Mouse (Mus musculus) midbrain, embryonic 11.5 days (tissue): ENCODE results near the gene Scfd2. TPM values are rescaled to one million over a fixed set of nuclear protein-coding genes. Genes with fewer than 3 reads are reported as not detected.

Experiments used
- ATAC-seq: fragments of 200-750 bp; cut with Nextera tagmentation; 2 replicates; pipeline ENCODE4 v1.8.0; 2017; ENCODE audit warnings: moderate TSS enrichment, moderate library complexity; ENCODE audit not compliant: low FRiP score
- DNase-seq: peaks from one replicate; pipeline ENCODE4 v3.0.0; 2015; ENCODE audit warnings: low spot score; ENCODE audit errors: missing footprints
- H3K27ac ChIP-seq: fragments of 300-500 bp; sonication (generic); 2 replicates; pipeline ENCODE4 v1.5.1; 2014; ENCODE audit warnings: low read depth, low read length
- H3K27me3 ChIP-seq: fragments of 300-500 bp; sonication (generic); 2 replicates; pipeline ENCODE4 v1.6.1; 2014; ENCODE audit warnings: mild to moderate bottlenecking, low read length, moderate library complexity, mixed read lengths; ENCODE audit not compliant: control insufficient read depth, insufficient read depth
- H3K36me3 ChIP-seq: fragments of 300-500 bp; sonication (generic); 2 replicates; pipeline ENCODE4 v1.6.1; 2014; ENCODE audit warnings: mild to moderate bottlenecking, low read length, moderate library complexity, mixed read lengths; ENCODE audit not compliant: control insufficient read depth, insufficient read depth
- H3K4me1 ChIP-seq: fragments of 300-500 bp; sonication (generic); 2 replicates; pipeline ENCODE4 v1.6.1; 2014; ENCODE audit warnings: low read length; ENCODE audit not compliant: control insufficient read depth, insufficient read depth
- H3K4me2 ChIP-seq: fragments of 300-500 bp; sonication (generic); 2 replicates; pipeline ENCODE4 v1.6.1; 2014; ENCODE audit warnings: mild to moderate bottlenecking, moderate library complexity
- H3K4me3 ChIP-seq: fragments of 300-500 bp; sonication (generic); 2 replicates; pipeline ENCODE4 v1.5.1; 2014; ENCODE audit warnings: low read depth, low read length
- H3K9ac ChIP-seq: fragments of 300-500 bp; sonication (generic); 2 replicates; pipeline ENCODE4 v1.6.1; 2014; ENCODE audit warnings: low read length
- H3K9me3 ChIP-seq: fragments of 300-500 bp; sonication (generic); 2 replicates; pipeline ENCODE4 v1.6.1; 2016; ENCODE audit warnings: low read length; ENCODE audit not compliant: control insufficient read depth
- WGBS: fragments of 180-500 bp; shearing (Covaris S2); extraction: QIAGEN DNeasy Blood & Tissue Kit; methylation state at CpG from one replicate; pipeline ENCODE4 v1.1.7; 2014; 5-methylcytosine and 5-hydroxymethylcytosine counted together
- polyA plus RNA-seq: library from polyadenylated mRNA; unstranded; fragments of >200 nt; fragmentation: Nextera tagmentation; extraction: Ambion mirVana; gene quantifications from 2 replicates; pipeline ENCODE4 v1.2.1, GENCODE M21; 2014

Gene Scfd2
- polyA plus RNA-seq, 1 experiment from 2014 or later = 15.5 TPM

- Histone ChIP-seq H3K27me3 (peaks cover 11% of the 10 kb centered on the region; the same call in 1 of the 2 replicates), H3K4me1 (peaks cover 17% of the 10 kb centered on the region), H3K4me3 (no peak overlapping the region), H3K36me3 (no peaks in the 10 kb centered on the region), H3K9ac (no peak overlapping the region), H3K4me2 (no peak overlapping the region), H3K9me3 (no peaks in the 10 kb centered on the region), H3K27ac (no peak overlapping the region)
- WGBS = 62% methylated on average over 2 of the region's 2 CpGs
- ATAC-seq (no peak), DNase-seq (no peak)
Measured at GRCm38 (mm10) chr5:74193008-74193407, 338.6 kb downstream of the Scfd2 start.

GRCm38 (mm10) chr5:74190911-74191310 is 340.6 kb downstream of the Scfd2 start:
- H3K4me3 ChIP-seq = no peak overlapping the region
- H3K27me3 ChIP-seq = peaks cover 11% of the 10 kb centered on the region; the same call in 1 of the 2 replicates
- DNase-seq (no peak), ATAC-seq (no peak)
- H3K4me2 ChIP-seq = no peak overlapping the region
- no peak overlapping the region for H3K9ac ChIP-seq
- no peaks in the 10 kb centered on the region for H3K36me3 ChIP-seq
- H3K4me1 ChIP-seq = peaks cover 10% of the 10 kb centered on the region
- WGBS = 51% methylated on average over 5 of the region's 5 CpGs
- H3K27ac ChIP-seq = no peak overlapping the region
- H3K9me3 ChIP-seq = no peaks in the 10 kb centered on the region

GRCm38 (mm10) chr5:74190161-74190491 is 341.4 kb downstream of the Scfd2 start:
- no peak overlapping the region for H3K27ac ChIP-seq
- no peak for ATAC-seq
- H3K4me1 ChIP-seq = peaks cover 10% of the 10 kb centered on the region
- peaks cover 11% of the 10 kb centered on the region; the same call in 1 of the 2 replicates for H3K27me3 ChIP-seq
- H3K4me3 ChIP-seq = no peak overlapping the region
- no peaks in the 10 kb centered on the region for H3K36me3 ChIP-seq
- H3K9me3 ChIP-seq = no peaks in the 10 kb centered on the region
- H3K9ac ChIP-seq = no peak overlapping the region
- WGBS = 32% methylated on average over 9 of the region's 9 CpGs
- DNase-seq = no peak
- no peak overlapping the region for H3K4me2 ChIP-seq

GRCm38 (mm10) chr5:74189484-74190160 is 341.9 kb downstream of the Scfd2 start:
- no peaks in the 10 kb centered on the region for H3K36me3 ChIP-seq
- no peaks in the 10 kb centered on the region for H3K9me3 ChIP-seq
- DNase-seq (no peak), ATAC-seq (no peak)
- H3K27ac ChIP-seq = no peak overlapping the region
- no peak overlapping the region for H3K4me3 ChIP-seq
- H3K27me3 ChIP-seq = peaks cover 11% of the 10 kb centered on the region; the same call in 1 of the 2 replicates
- no peak overlapping the region for H3K9ac ChIP-seq
- no peak overlapping the region for H3K4me2 ChIP-seq
- H3K4me1 ChIP-seq = peaks cover 8% of the 10 kb centered on the region
- WGBS = 44% methylated on average over 9 of the region's 9 CpGs

- Histone ChIP-seq H3K4me1 (peaks cover 3% of the 10 kb centered on the region; the same call in 1 of the 2 replicates), H3K9ac (no peak overlapping the region), H3K36me3 (no peaks in the 10 kb centered on the region), H3K27me3 (peaks cover 8% of the 10 kb centered on the region; the same call in 1 of the 2 replicates), H3K27ac (no peak overlapping the region), H3K4me3 (no peak overlapping the region), H3K4me2 (no peak overlapping the region), H3K9me3 (no peaks in the 10 kb centered on the region)
- 77% methylated on average over 8 of the region's 8 CpGs for WGBS
- no peak for DNase-seq
- ATAC-seq = no peak
Measured at GRCm38 (mm10) chr5:74188886-74189285, 342.7 kb downstream of the Scfd2 start.

- H3K4me3 ChIP-seq = no peak overlapping the region
- no peaks in the 10 kb centered on the region for H3K9me3 ChIP-seq
- ATAC-seq (no peak), DNase-seq (no peak)
- H3K4me1 ChIP-seq = 0 out of 2 replicates have a peak, but pooled peaks cover 2% of the 10 kb centered on the region
- H3K4me2 ChIP-seq = no peak overlapping the region
- WGBS = 90% methylated on average over 12 of the region's 12 CpGs
- H3K27me3 ChIP-seq = peaks cover 8% of the 10 kb centered on the region; the same call in 1 of the 2 replicates
- H3K9ac ChIP-seq = no peak overlapping the region
- no peak overlapping the region for H3K27ac ChIP-seq
- no peaks in the 10 kb centered on the region for H3K36me3 ChIP-seq
Measured at GRCm38 (mm10) chr5:74188076-74188475, 343.5 kb downstream of the Scfd2 start.

- 90% methylated on average over 9 of the region's 9 CpGs for WGBS
- no peaks in the 10 kb centered on the region for H3K27me3 ChIP-seq
- no peaks in the 10 kb centered on the region for H3K9me3 ChIP-seq
- no peak overlapping the region for H3K27ac ChIP-seq
- peaks cover 7% of the 10 kb centered on the region; the same call in 1 of the 2 replicates for H3K4me1 ChIP-seq
- no peak overlapping the region for H3K9ac ChIP-seq
- no peaks in the 10 kb centered on the region for H3K36me3 ChIP-seq
- DNase-seq (no peak), ATAC-seq (no peak)
- no peak overlapping the region for H3K4me2 ChIP-seq
- no peak overlapping the region for H3K4me3 ChIP-seq
Measured at GRCm38 (mm10) chr5:74184607-74185006, 347.0 kb downstream of the Scfd2 start.

GRCm38 (mm10) chr5:74183118-74183517 is 348.4 kb downstream of the Scfd2 start:
- WGBS = 77% methylated on average over 10 of the region's 10 CpGs
- ATAC-seq = no peak
- no peaks in the 10 kb centered on the region for H3K27me3 ChIP-seq
- H3K4me2 ChIP-seq = no peak overlapping the region
- H3K36me3 ChIP-seq = no peaks in the 10 kb centered on the region
- H3K4me3 ChIP-seq = no peak overlapping the region
- no peak overlapping the region for H3K27ac ChIP-seq
- H3K4me1 ChIP-seq = peaks cover 15% of the 10 kb centered on the region; the same call in 1 of the 2 replicates
- no peaks in the 10 kb centered on the region for H3K9me3 ChIP-seq
- no peak overlapping the region for H3K9ac ChIP-seq
- no peak for DNase-seq

GRCm38 (mm10) chr5:74180216-74180615 is 351.3 kb downstream of the Scfd2 start:
- WGBS = 13% methylated on average over 10 of the region's 10 CpGs
- H3K27me3 ChIP-seq = peaks cover 4% of the 10 kb centered on the region; the same call in 1 of the 2 replicates

More at GRCm38 (mm10) chr5:74180216-74180615, 351.3 kb downstream of the Scfd2 start:
- DNase-seq = peak; percentile 87
- H3K9ac ChIP-seq = no peak overlapping the region
- no peak overlapping the region for H3K27ac ChIP-seq
- peak; percentile 73; the same call in 1 of the 2 replicates for ATAC-seq
- no peak overlapping the region for H3K4me3 ChIP-seq
- H3K9me3 ChIP-seq = no peaks in the 10 kb centered on the region
- peaks cover 15% of the 10 kb centered on the region; the same call in 1 of the 2 replicates for H3K4me1 ChIP-seq
- H3K36me3 ChIP-seq = no peaks in the 10 kb centered on the region
- H3K4me2 ChIP-seq = no peak overlapping the region
